17 mouse cellular contexts compared by ENCODE assay signal in genomic region chr1:38502797-38503196, GRCm38 (mm10).
A peak's percentile ranks its signal among the peaks of the same experiment; 100 is the strongest.
DNase-seq lines count a peak whose midpoint lies in the region; ATAC-seq lines count a peak whose summit lies in the region.
"Had no signal": no experiment of that assay in that cellular context is flagged by ENCODE, and none has a peak within 500 bp of the region (broad histone marks: within the 10 kb centered on the region; RNA-seq: fewer than 3 reads in every experiment).

No protein-coding gene starts in this region.

- no peak for DNase-seq in embryonic facial prominence, embryonic 11.5 days (ENCODE audit: low spot score)
- DNase-seq in embryonic facial prominence, embryonic 10.5 days (ENCODE audit: low spot score): no peak
- DNase-seq in kidney, adult 9 months: no peak
- no peak for DNase-seq in adrenal gland, postnatal 10 days
- DNase-seq in left cerebral cortex, postnatal 36 days (ENCODE audit: low spot score in 2 of 2): no peak
- DNase-seq: adrenal gland, postnatal 36 days; embryo, embryonic 11 days; layer of hippocampus, adult 9-11 months; liver, embryonic 13.5 days had no signal

- H3K9ac ChIP-seq in embryonic facial prominence, embryonic 11.5 days (replicated peaks; ENCODE audit: low read length): no peak overlapping the region
- no peak overlapping the region for H3K9ac ChIP-seq in kidney, embryonic 16.5 days (replicated peaks; ENCODE audit: low read length)
- no peak overlapping the region for H3K9ac ChIP-seq in hindbrain, embryonic 16.5 days (ENCODE audit: low read depth, low read length)
- no peak overlapping the region for H3K9ac ChIP-seq in neural tube, embryonic 13.5 days
- H3K9ac ChIP-seq: liver, embryonic 13.5 days had no signal

- WGBS in embryonic facial prominence, embryonic 11.5 days: 47% methylated on average over 7 of the region's 7 CpGs
- WGBS in embryonic facial prominence, embryonic 10.5 days: 64% methylated on average over 7 of the region's 7 CpGs
- 27% methylated on average over 7 of the region's 7 CpGs for WGBS in kidney, embryonic 16.5 days
- WGBS in hindbrain, embryonic 16.5 days: 33% methylated on average over 7 of the region's 7 CpGs
- 25% methylated on average over 7 of the region's 7 CpGs for WGBS in neural tube, embryonic 13.5 days

- no peak for ATAC-seq in embryonic facial prominence, embryonic 11.5 days (replicated peaks; ENCODE audit: insufficient number of reproducible peaks, low FRiP score, low TSS enrichment, low read depth)
- ATAC-seq in kidney, embryonic 16.5 days (ENCODE audit: low FRiP score, low TSS enrichment): no peak
- peak; percentile 52; the same call in 1 of the 2 replicates for ATAC-seq in hindbrain, embryonic 16.5 days
- peak; percentile 71 for ATAC-seq in neural tube, embryonic 13.5 days (ENCODE audit: low read depth)
- ATAC-seq: lung, postnatal 0 days had no signal

- H3K4me2 ChIP-seq in embryonic facial prominence, embryonic 11.5 days (ENCODE audit: low read depth, low read length): no peak overlapping the region
- H3K4me2 ChIP-seq in kidney, embryonic 16.5 days (replicated peaks; ENCODE audit: low read depth, low read length): peak overlapping the region; percentile 8; the same call in 1 of the 2 replicates
- no peak overlapping the region for H3K4me2 ChIP-seq in hindbrain, embryonic 16.5 days (ENCODE audit: low read length)
- no peak overlapping the region for H3K4me2 ChIP-seq in neural tube, embryonic 13.5 days
- H3K4me2 ChIP-seq: liver, embryonic 13.5 days had no signal

- no peaks in the 10 kb centered on the region for H3K4me1 ChIP-seq in embryonic facial prominence, embryonic 11.5 days (ENCODE audit: control insufficient read depth, insufficient read depth, low read length)
- H3K4me1 ChIP-seq in embryonic facial prominence, embryonic 10.5 days: peaks cover 47% of the 10 kb centered on the region
- H3K4me1 ChIP-seq in kidney, embryonic 16.5 days (ENCODE audit: insufficient read depth, low read length): peaks cover 22% of the 10 kb centered on the region
- peaks cover 18% of the 10 kb centered on the region for H3K4me1 ChIP-seq in hindbrain, embryonic 16.5 days (ENCODE audit: control insufficient read depth, insufficient read depth, low read depth, low read length)
- H3K4me1 ChIP-seq in neural tube, embryonic 13.5 days (replicated peaks): peaks cover 65% of the 10 kb centered on the region

- H3K36me3 ChIP-seq in embryonic facial prominence, embryonic 11.5 days (replicated peaks; ENCODE audit: control insufficient read depth, insufficient read depth, low read depth, low read length): no peaks in the 10 kb centered on the region
- no peaks in the 10 kb centered on the region for H3K36me3 ChIP-seq in embryonic facial prominence, embryonic 10.5 days (replicated peaks)
- H3K36me3 ChIP-seq in kidney, embryonic 16.5 days (ENCODE audit: insufficient read depth, low read length): no peaks in the 10 kb centered on the region
- no peaks in the 10 kb centered on the region for H3K36me3 ChIP-seq in hindbrain, embryonic 16.5 days (ENCODE audit: control insufficient read depth, insufficient read depth, low read length)
- no peaks in the 10 kb centered on the region for H3K36me3 ChIP-seq in neural tube, embryonic 13.5 days
- H3K36me3 ChIP-seq: liver, embryonic 13.5 days had no signal

- intact Hi-C loops in left cerebral cortex, postnatal 36 days (cut with DNase I): no loop called here

- no peaks in the 10 kb centered on the region for H3K9me3 ChIP-seq in embryonic facial prominence, embryonic 11.5 days (replicated peaks; ENCODE audit: control insufficient read depth, low read length)
- no peaks in the 10 kb centered on the region for H3K9me3 ChIP-seq in embryonic facial prominence, embryonic 10.5 days
- no peaks in the 10 kb centered on the region for H3K9me3 ChIP-seq in kidney, embryonic 16.5 days (ENCODE audit: low read length)
- H3K9me3 ChIP-seq in hindbrain, embryonic 16.5 days (ENCODE audit: control insufficient read depth, low read length): no peaks in the 10 kb centered on the region
- H3K9me3 ChIP-seq in neural tube, embryonic 13.5 days: no peaks in the 10 kb centered on the region
- H3K9me3 ChIP-seq: limb, embryonic 10.5 days; liver, embryonic 13.5 days had no signal

- 0 out of 2 replicates have a peak overlapping the region, but pooled peaks have one; percentile 41 for H3K27ac ChIP-seq in embryonic facial prominence, embryonic 11.5 days (replicated peaks; ENCODE audit: low read depth, low read length)
- no peak overlapping the region for H3K27ac ChIP-seq in embryonic facial prominence, embryonic 10.5 days (replicated peaks)
- H3K27ac ChIP-seq in kidney, embryonic 16.5 days (ENCODE audit: low read length): no peak overlapping the region
- peak overlapping the region; percentile 54; the same call in 1 of the 2 replicates for H3K27ac ChIP-seq in hindbrain, embryonic 16.5 days (ENCODE audit: low read depth, low read length)
- H3K27ac ChIP-seq in neural tube, embryonic 13.5 days (replicated peaks): peak overlapping the region; percentile 74
- H3K27ac ChIP-seq: kidney, postnatal 0 days; limb, embryonic 10.5 days; liver, embryonic 13.5 days had no signal

- H3K4me3 ChIP-seq in embryonic facial prominence, embryonic 11.5 days (ENCODE audit: low read depth, low read length): no peak overlapping the region
- no peak overlapping the region for H3K4me3 ChIP-seq in embryonic facial prominence, embryonic 10.5 days
- H3K4me3 ChIP-seq in kidney, embryonic 16.5 days (ENCODE audit: low read length): no peak overlapping the region
- H3K4me3 ChIP-seq in hindbrain, embryonic 16.5 days (ENCODE audit: low read length): no peak overlapping the region
- no peak overlapping the region for H3K4me3 ChIP-seq in neural tube, embryonic 13.5 days
- H3K4me3 ChIP-seq: erythroblast, embryonic 14.5 days; limb, embryonic 10.5 days; liver, embryonic 13.5 days had no signal

- H3K27me3 ChIP-seq in embryonic facial prominence, embryonic 11.5 days (ENCODE audit: control insufficient read depth, insufficient read depth, low read length): no peaks in the 10 kb centered on the region
- no peaks in the 10 kb centered on the region for H3K27me3 ChIP-seq in embryonic facial prominence, embryonic 10.5 days (replicated peaks; ENCODE audit: low read depth, poor library complexity, severe bottlenecking)
- no peaks in the 10 kb centered on the region for H3K27me3 ChIP-seq in kidney, embryonic 16.5 days (ENCODE audit: insufficient read depth, low read length)
- no peaks in the 10 kb centered on the region for H3K27me3 ChIP-seq in hindbrain, embryonic 16.5 days (replicated peaks; ENCODE audit: control insufficient read depth, insufficient read depth, low read length)
- H3K27me3 ChIP-seq in neural tube, embryonic 13.5 days: no peaks in the 10 kb centered on the region
- H3K27me3 ChIP-seq: CH12.LX had no signal

Comparison
In these comparisons a context has a peak if more than half of its experiments do, and no peak if none do; other contexts are left out.
1. H3K27ac ChIP-seq: peak in embryonic facial prominence, embryonic 11.5 days (single experiment), hindbrain, embryonic 16.5 days (single experiment) and neural tube, embryonic 13.5 days (single experiment); none in embryonic facial prominence, embryonic 10.5 days (single experiment) and kidney, embryonic 16.5 days (single experiment).
2. ATAC-seq: peak in hindbrain, embryonic 16.5 days (single experiment) and neural tube, embryonic 13.5 days (single experiment); none in embryonic facial prominence, embryonic 11.5 days (single experiment) and kidney, embryonic 16.5 days (single experiment).